Mouse (Mus musculus): ENCODE results near the gene Slc15a2. TPM values are rescaled to one million over a fixed set of nuclear protein-coding genes. Genes with fewer than 3 reads are reported as not detected.

The Slc15a2 gene
- polyA plus RNA-seq, 1 experiment from 2014 or later: 7.0 TPM

- peak; percentile 69 for ATAC-seq (ENCODE audit: insufficient number of reproducible peaks, insufficient read depth, low FRiP score, low read depth)
- Histone ChIP-seq H3K4me2 (replicated peaks; ENCODE audit: low read depth, low read length) (no peak overlapping the region), H3K4me1 (ENCODE audit: control insufficient read depth, insufficient read depth, low read length) (no peaks in the 10 kb centered on the region), H3K27ac (ENCODE audit: low read length) (no peak overlapping the region; the same call in 1 of the 2 replicates), H3K36me3 (ENCODE audit: control insufficient read depth, insufficient read depth, low read length) (no peaks in the 10 kb centered on the region), H3K27me3 (ENCODE audit: control insufficient read depth, insufficient read depth, low read length) (no peaks in the 10 kb centered on the region), H3K9ac (replicated peaks; ENCODE audit: low read depth, low read length) (no peak overlapping the region), H3K4me3 (ENCODE audit: low read depth, low read length) (no peak overlapping the region), H3K9me3 (ENCODE audit: control insufficient read depth, low read depth, low read length) (no peaks in the 10 kb centered on the region)
- 66% methylated on average over 8 of the region's 8 CpGs for WGBS
Measured at GRCm38 (mm10) chr16:36743580-36743979, 41.2 kb downstream of the Slc15a2 start.

DNA sequence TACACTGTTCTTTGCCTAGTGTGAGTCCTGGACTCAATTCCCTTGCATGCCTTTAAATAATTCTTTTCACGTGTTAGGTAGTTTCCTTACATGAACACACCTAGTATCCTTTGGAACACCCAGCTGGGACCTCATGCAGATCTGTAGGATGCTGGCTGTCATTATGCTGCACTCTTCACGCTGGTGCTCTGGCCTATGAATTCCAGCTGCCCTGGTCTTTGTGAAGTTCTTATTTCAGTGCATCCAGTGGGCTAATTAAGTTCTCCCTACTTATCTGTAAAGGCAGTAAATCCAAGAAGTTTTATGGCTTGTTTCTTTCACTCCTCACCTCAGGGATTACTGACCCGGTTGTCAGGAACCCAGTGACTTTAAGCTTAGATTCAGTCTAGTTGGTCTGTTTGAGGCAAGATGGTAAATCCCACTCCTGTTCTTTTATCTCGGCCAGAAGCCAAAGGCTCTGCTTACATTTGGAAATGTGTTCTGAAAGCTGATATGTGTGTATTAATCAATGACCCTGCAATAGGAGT is 45.3 kb downstream of the Slc15a2 start:
- no peak overlapping the region for H3K4me2 ChIP-seq (replicated peaks; ENCODE audit: low read depth, low read length)
- no peaks in the 10 kb centered on the region for H3K36me3 ChIP-seq (ENCODE audit: control insufficient read depth, insufficient read depth, low read length)
- no peaks in the 10 kb centered on the region for H3K4me1 ChIP-seq (ENCODE audit: control insufficient read depth, insufficient read depth, low read length)
- no peaks in the 10 kb centered on the region for H3K27me3 ChIP-seq (ENCODE audit: control insufficient read depth, insufficient read depth, low read length)
- no peak for ATAC-seq (ENCODE audit: insufficient number of reproducible peaks, insufficient read depth, low FRiP score, low read depth)
- no peak overlapping the region for H3K27ac ChIP-seq (ENCODE audit: low read length)
- H3K9me3 ChIP-seq (ENCODE audit: control insufficient read depth, low read depth, low read length): no peaks in the 10 kb centered on the region
- WGBS: 27% methylated on average over 4 of the region's 4 CpGs
- no peak overlapping the region for H3K4me3 ChIP-seq (ENCODE audit: low read depth, low read length)
- H3K9ac ChIP-seq (replicated peaks; ENCODE audit: low read depth, low read length): no peak overlapping the region

DNA sequence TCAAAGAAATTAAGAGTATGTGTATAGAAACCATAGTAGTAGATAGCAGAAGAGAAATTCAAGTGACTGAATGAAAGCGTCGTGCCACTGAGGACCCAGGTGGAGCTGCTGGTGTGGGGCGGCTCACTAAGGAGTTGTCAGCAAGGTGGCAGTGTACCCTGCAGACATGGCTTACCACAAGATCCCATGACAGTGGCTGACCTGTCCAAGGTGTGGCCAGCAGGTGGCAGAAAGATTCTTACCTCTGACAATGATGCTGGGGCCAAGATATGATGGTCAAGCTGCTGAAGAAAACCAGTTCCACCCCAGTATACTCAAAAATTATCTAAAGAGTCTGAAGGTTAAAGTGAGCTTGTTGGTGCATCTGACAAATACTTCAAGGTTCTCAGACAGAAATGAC is 49.3 kb downstream of the Slc15a2 start:
- WGBS: 84% methylated on average over 3 of the region's 3 CpGs
- Histone ChIP-seq H3K4me2 (replicated peaks; ENCODE audit: low read depth, low read length) (no peak overlapping the region), H3K36me3 (ENCODE audit: control insufficient read depth, insufficient read depth, low read length) (no peaks in the 10 kb centered on the region), H3K9me3 (ENCODE audit: control insufficient read depth, low read depth, low read length) (no peaks in the 10 kb centered on the region), H3K27me3 (ENCODE audit: control insufficient read depth, insufficient read depth, low read length) (no peaks in the 10 kb centered on the region), H3K4me1 (ENCODE audit: control insufficient read depth, insufficient read depth, low read length) (no peaks in the 10 kb centered on the region), H3K9ac (replicated peaks; ENCODE audit: low read depth, low read length) (no peak overlapping the region), H3K4me3 (ENCODE audit: low read depth, low read length) (no peak overlapping the region), H3K27ac (ENCODE audit: low read length) (no peak overlapping the region)
- no peak for ATAC-seq (ENCODE audit: insufficient number of reproducible peaks, insufficient read depth, low FRiP score, low read depth)

- no peak overlapping the region for H3K4me2 ChIP-seq (replicated peaks; ENCODE audit: low read depth, low read length)
- no peak overlapping the region for H3K9ac ChIP-seq (replicated peaks; ENCODE audit: low read depth, low read length)
- no peak overlapping the region for H3K27ac ChIP-seq (ENCODE audit: low read length)
- no peaks in the 10 kb centered on the region for H3K4me1 ChIP-seq (ENCODE audit: control insufficient read depth, insufficient read depth, low read length)
- WGBS: 61% methylated on average over 1 of the region's 1 CpGs
- no peaks in the 10 kb centered on the region for H3K9me3 ChIP-seq (ENCODE audit: control insufficient read depth, low read depth, low read length)
- no peak for ATAC-seq (ENCODE audit: insufficient number of reproducible peaks, insufficient read depth, low FRiP score, low read depth)
- H3K4me3 ChIP-seq (ENCODE audit: low read depth, low read length): no peak overlapping the region
- H3K36me3 ChIP-seq (ENCODE audit: control insufficient read depth, insufficient read depth, low read length): no peaks in the 10 kb centered on the region
- H3K27me3 ChIP-seq (ENCODE audit: control insufficient read depth, insufficient read depth, low read length): no peaks in the 10 kb centered on the region
Measured at GRCm38 (mm10) chr16:36733827-36734226, 50.9 kb downstream of the Slc15a2 start.

GRCm38 (mm10) chr16:36732572-36732971 is 52.2 kb downstream of the Slc15a2 start:
- no peaks in the 10 kb centered on the region for H3K36me3 ChIP-seq (ENCODE audit: control insufficient read depth, insufficient read depth, low read length)
- no peak for ATAC-seq (ENCODE audit: insufficient number of reproducible peaks, insufficient read depth, low FRiP score, low read depth)
- no peaks in the 10 kb centered on the region for H3K4me1 ChIP-seq (ENCODE audit: control insufficient read depth, insufficient read depth, low read length)
- H3K4me3 ChIP-seq (ENCODE audit: low read depth, low read length): no peak overlapping the region
- H3K9me3 ChIP-seq (ENCODE audit: control insufficient read depth, low read depth, low read length): no peaks in the 10 kb centered on the region
- no peaks in the 10 kb centered on the region for H3K27me3 ChIP-seq (ENCODE audit: control insufficient read depth, insufficient read depth, low read length)
- H3K9ac ChIP-seq (replicated peaks; ENCODE audit: low read depth, low read length): no peak overlapping the region
- no peak overlapping the region for H3K4me2 ChIP-seq (replicated peaks; ENCODE audit: low read depth, low read length)
- H3K27ac ChIP-seq (ENCODE audit: low read length): no peak overlapping the region

DNA sequence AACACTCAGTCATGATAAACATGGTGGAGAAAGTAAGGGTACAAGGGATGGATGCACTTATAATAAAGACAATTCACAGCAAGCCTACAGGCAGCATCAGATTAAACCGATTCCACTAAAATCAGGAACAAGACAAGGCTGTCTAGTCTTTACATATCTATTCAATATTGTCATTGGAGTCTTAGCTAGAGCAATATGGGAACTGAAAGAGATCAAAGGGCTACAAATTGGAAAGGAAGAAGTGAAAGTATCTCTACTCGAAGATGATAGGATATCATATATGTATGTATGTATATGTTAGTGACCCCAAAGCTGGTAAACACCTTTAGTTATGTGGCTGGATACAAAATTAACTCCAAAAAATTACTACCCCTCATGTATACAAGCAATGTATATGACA is 55.8 kb downstream of the Slc15a2 start:
- no peak overlapping the region for H3K27ac ChIP-seq (ENCODE audit: low read length)
- H3K9me3 ChIP-seq (ENCODE audit: control insufficient read depth, low read depth, low read length): no peaks in the 10 kb centered on the region
- H3K27me3 ChIP-seq (ENCODE audit: control insufficient read depth, insufficient read depth, low read length): no peaks in the 10 kb centered on the region
- no peak overlapping the region for H3K9ac ChIP-seq (replicated peaks; ENCODE audit: low read depth, low read length)
- WGBS: 90% methylated on average over 2 of the region's 2 CpGs
- no peak overlapping the region for H3K4me2 ChIP-seq (replicated peaks; ENCODE audit: low read depth, low read length)
- no peaks in the 10 kb centered on the region for H3K36me3 ChIP-seq (ENCODE audit: control insufficient read depth, insufficient read depth, low read length)
- no peak overlapping the region for H3K4me3 ChIP-seq (ENCODE audit: low read depth, low read length)
- no peaks in the 10 kb centered on the region for H3K4me1 ChIP-seq (ENCODE audit: control insufficient read depth, insufficient read depth, low read length)
- ATAC-seq (ENCODE audit: insufficient number of reproducible peaks, insufficient read depth, low FRiP score, low read depth): no peak

DNA sequence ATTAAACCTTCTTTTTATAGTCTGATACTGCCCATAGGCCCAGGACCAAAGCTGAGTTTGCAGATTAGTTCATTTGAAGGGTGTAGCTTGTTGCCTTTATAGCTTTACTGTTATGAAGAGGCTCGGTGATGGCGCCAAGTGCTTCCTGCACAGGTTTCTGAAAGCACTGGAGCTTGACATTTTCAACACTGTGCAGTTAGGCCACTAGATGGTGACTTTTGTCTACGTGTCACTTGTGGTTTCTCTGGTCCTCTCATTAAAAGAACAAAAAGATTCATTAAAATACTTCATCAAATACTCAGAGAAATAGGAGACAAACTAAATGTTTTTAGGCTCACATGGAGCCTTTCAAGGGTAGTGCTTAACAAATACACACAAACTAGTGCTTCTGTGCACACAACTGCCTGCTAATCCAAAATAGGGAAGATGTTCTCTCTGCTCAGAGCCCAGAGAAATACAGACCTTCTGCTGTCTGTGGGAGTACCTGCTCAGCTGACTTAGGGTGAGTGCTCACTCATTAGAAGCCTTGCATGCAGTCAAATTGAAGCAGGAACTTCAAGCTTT is 60.8 kb downstream of the Slc15a2 start:
- Histone ChIP-seq H3K9me3 (ENCODE audit: control insufficient read depth, low read depth, low read length) (no peaks in the 10 kb centered on the region), H3K4me1 (ENCODE audit: control insufficient read depth, insufficient read depth, low read length) (no peaks in the 10 kb centered on the region), H3K27ac (ENCODE audit: low read length) (no peak overlapping the region), H3K36me3 (ENCODE audit: control insufficient read depth, insufficient read depth, low read length) (no peaks in the 10 kb centered on the region), H3K27me3 (ENCODE audit: control insufficient read depth, insufficient read depth, low read length) (no peaks in the 10 kb centered on the region), H3K4me3 (ENCODE audit: low read depth, low read length) (no peak overlapping the region), H3K9ac (replicated peaks; ENCODE audit: low read depth, low read length) (no peak overlapping the region), H3K4me2 (replicated peaks; ENCODE audit: low read depth, low read length) (no peak overlapping the region)
- no peak for ATAC-seq (ENCODE audit: insufficient number of reproducible peaks, insufficient read depth, low FRiP score, low read depth)
- 64% methylated on average over 3 of the region's 3 CpGs for WGBS

GRCm38 (mm10) chr16:36722739-36723138 is 62.0 kb downstream of the Slc15a2 start:
- no peak overlapping the region for H3K4me2 ChIP-seq (replicated peaks; ENCODE audit: low read depth, low read length)
- WGBS: 30% methylated on average over 4 of the region's 4 CpGs
- no peaks in the 10 kb centered on the region for H3K9me3 ChIP-seq (ENCODE audit: control insufficient read depth, low read depth, low read length)
- H3K9ac ChIP-seq (replicated peaks; ENCODE audit: low read depth, low read length): no peak overlapping the region
- H3K4me1 ChIP-seq (ENCODE audit: control insufficient read depth, insufficient read depth, low read length): no peaks in the 10 kb centered on the region
- no peak overlapping the region for H3K27ac ChIP-seq (ENCODE audit: low read length)
- H3K27me3 ChIP-seq (ENCODE audit: control insufficient read depth, insufficient read depth, low read length): no peaks in the 10 kb centered on the region
- H3K4me3 ChIP-seq (ENCODE audit: low read depth, low read length): no peak overlapping the region
- H3K36me3 ChIP-seq (ENCODE audit: control insufficient read depth, insufficient read depth, low read length): no peaks in the 10 kb centered on the region
- no peak for ATAC-seq (ENCODE audit: insufficient number of reproducible peaks, insufficient read depth, low FRiP score, low read depth)

Measured in stomach, embryonic 14.5 days (tissue).